Mouse (Mus musculus): ENCODE measurements around the gene Slc15a5.

DNA sequence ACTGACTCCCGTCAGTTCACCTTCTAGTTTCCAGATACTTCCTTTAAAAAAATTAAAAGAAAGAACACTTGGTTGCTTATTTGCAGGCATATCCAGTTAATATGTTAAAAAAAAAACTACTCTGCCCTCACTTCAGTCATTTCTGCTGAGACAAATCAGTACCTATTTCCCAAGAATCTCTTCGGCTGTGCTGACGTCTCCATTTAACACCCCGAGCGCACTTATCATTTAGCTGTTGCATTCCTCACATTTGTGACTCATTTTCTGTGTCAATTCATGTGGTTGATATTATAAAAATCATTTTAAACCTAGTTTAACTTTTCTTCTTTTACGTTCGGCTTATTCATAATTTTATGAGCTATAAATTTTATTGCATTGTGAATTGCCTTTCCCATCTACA is 12.7 kb upstream of the Slc15a5 start:
- TF ChIP-seq POLR2A (IDR thresholded peaks at IDR 0.05; ENCODE audit: low read depth, low read length) (no peak), CTCF (IDR thresholded peaks at IDR 0.05; ENCODE audit: borderline replicate concordance, insufficient read depth, low read length) (no peak)
